Mouse (Mus musculus) hindlimb bud, embryonic 11.5 days (tissue): ENCODE measurements around the gene Ell2.

Experiments used
- DNase-seq: peaks from one replicate; pipeline ENCODE4 v3.0.0-alpha.2; 2012; ENCODE audit warnings: low read depth, low spot score; ENCODE audit errors: extremely low spot score

The Ell2 gene

DNA sequence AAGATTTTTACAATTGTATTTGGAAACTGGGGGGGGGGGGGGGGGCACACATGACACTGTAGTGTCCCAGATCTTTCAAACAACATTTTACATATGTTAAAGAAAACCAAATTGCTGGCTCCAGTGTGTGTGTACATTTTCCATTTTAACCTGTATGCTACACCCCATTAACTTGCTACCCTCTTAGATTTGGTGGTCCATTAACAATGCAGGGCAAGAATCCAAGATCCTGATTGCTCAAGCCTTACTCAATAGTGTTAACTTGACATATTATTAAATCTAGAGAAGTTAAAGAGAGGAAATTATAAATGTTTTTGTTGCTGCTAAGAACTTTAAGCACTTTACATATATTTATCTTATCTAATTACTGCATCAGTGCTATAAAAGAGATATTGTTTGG is 24.2 kb downstream of the Ell2 start:
- DNase-seq = no peak

DNA sequence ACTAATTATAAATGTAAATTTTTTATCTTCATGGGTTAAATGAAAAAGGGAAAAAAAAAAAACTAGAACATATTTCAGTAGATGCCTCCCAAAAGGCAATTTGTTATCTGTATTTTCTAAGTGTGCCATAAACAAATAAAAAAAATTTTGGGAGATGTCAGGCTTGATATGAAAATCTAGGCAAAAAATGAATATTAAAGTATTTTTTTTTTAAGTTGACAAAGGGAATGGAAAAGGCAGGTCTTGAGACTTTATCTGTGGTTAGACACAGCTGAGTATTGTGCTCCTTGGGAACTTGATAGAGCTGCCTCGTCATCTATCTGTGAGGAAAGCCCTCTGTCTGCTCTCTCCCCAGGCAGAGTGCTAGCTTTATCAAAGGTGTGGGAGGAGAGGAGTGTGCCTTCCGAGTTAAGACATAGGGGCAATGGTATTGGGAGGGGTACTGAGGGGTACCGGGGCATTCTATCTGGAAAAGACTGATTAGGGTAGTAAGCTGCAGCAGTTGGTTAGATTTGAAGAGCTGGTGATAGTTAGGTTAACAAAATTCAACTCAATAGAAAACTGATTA is 27.1 kb downstream of the Ell2 start:
- DNase-seq = no peak

DNA sequence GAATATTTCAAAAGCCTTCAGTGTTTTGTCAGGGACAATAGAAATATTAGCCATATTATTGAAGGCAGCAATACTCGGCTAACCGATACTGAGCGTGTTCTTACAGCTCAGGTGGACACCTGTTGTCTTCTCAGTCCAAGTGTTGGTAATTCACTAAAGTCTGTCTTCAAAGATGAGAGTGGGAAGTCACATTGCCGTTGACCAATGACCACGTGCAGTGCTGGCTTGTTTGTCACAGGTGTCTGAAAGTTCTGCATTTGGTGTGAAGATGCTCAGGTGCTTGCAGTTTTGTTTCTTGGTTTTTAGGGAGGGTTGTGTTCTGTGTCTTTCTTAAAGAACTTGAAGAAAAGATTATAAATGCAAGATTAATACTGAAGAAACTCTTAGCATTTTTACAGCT is 27.7 kb downstream of the Ell2 start:
- DNase-seq = no peak

DNA sequence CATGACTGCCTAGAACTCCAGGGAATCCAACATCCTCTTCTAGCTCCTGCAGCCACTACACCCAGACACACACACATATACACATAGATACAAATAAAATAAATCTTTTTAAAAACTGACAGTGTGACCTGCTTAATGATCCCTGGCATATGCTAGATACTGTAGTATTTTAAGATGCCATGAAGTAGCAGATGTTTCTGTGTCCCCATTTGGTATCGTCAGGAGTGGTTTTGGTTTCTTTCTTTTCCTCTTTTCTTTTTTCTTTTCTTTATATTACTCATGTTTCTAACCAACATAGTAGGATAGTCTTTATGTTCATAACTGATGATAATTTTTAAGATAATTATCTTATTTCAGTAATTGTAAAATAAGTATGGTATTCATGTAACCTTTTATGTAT is 29.0 kb downstream of the Ell2 start:
- DNase-seq = no peak

DNA sequence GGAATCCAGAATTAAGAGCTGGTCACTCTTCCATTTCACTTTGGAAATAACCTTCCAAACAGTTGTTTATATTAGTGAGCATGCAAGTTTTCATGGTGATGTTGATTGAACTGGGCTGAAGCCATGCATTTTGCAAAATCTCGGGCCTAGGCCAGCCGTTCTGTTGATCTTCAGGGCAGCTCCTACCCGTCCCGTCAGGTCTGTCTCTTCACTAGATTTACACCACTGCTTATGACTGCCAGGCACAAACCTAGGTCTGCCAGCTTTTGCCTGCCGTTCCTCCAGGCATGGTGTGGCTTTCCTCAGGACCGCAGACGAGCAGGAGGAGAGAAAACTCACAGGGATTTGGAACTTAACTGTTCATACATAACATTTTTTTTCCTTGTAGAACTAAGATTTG is 31.4 kb downstream of the Ell2 start:
- no peak for DNase-seq

DNA sequence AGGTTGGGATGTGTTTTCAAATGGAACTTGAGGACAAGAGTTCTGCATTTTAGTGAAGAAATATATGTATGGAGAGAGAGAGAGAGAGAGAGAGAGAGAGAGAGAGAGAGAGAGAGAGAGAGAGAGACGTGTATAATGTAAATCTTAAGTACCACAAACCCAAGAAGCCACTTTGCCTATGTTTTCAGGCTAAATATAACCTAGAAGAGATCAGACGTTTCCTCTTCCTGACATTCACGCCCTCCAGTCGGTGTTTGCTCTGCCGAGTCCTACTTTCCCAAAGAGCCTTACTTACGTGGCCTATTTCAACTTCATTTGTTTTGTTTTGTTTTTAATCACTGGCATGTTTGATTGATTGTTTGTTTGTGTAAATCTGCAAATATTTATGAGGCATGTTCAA is 32.0 kb downstream of the Ell2 start:
- no peak for DNase-seq

DNA sequence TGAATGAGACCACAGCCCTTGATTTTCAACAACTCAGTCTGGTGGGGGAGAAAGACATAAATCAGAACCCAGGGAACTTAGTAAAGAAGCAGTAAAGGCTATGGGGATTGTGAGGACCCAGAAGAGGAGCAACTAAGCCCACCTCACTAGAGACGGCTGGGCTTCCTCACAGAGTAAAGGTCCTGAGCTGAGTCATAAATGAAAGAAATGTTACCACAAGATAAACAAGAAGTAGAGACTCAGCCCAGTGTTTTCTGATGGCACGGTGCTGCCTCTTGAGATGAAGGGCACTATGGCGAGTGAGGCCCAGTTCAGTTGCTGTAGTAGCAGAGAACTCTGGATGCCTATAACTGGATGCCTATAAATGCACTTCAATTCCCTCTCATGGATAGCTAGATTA is 32.4 kb downstream of the Ell2 start:
- DNase-seq = no peak

DNA sequence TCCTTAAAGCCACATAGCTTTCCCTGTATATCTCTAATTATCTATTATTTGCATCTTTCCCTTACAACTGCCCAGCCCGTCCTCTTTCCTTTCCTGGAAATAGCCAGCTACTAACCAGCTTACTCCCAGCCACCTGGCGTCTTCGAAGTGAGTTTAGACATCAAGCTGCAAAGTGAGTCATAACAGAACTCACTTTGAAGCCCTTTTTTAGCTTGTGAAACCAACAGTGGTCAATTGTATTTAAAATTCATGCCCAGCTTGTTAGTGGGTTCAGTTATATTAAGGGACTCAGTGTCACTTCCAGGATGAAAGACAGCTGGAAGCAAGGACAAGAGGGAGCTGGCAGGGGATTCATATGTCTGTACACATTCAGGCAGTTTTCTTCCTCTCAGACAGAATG is 33.5 kb downstream of the Ell2 start:
- DNase-seq = no peak

DNA sequence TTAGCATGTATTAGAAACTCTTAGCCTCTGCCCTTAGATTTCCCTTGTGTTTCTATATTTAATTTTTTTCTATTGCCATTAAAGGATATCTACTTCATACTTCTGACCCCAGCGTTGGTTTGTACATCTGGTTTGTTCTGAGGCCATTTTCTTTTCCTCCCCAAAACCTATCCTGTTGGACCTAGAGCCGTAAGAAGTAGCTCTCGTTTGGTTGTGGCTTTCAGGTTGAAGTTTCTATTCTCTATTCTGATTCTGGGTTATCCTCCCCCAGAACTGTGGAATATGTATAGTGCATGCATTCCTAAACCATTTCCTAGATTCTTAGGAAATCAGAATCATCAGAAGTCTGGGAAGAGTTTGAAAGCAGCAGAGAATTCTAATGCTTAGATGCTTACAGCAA is 34.6 kb downstream of the Ell2 start:
- no peak for DNase-seq

DNA sequence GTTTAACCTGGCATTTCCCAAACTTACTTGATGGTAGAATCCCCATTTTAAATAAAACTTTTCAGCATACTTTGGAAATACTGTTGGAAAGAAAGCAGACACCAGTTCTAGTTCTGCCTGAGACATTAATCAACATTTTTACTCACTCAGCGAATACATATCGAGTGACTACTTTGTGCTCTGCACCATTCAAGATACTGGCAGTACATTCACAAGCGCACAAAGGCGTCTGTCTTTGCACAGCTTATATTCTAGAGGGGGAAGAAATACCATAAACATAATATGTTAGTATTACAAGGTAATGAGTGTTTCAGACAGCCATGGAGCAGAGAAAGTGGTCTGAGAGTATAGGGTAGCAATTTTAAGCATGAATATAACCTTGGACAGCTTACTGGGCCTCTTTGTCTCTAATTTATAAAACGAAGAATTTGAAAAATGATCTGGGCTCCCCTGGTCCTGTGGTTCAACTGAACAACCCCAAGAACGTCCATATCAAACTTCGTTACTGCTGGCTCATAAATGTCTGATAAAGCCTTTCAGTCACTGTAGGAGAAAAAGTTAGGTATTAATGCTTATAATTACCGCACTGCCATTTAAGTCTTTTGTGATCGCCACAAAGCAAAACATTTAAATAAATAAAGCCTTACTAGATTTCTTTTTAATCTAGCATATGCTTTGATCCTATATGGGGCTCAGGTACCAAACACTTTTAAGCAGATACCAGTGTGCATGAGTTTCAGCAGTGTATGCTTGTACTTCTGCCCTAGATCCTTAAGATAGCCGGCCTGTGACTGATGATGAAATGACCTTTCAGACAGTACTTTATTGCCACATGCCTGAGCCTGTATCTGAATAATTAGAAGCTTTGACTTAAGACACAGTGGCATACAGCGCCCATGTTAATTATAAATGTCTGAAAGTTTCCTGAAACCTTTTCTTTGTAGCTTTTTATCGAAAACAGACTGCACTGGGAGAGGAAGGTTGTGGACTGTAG is 35.5 kb downstream of the Ell2 start:
- DNase-seq = no peak

DNA sequence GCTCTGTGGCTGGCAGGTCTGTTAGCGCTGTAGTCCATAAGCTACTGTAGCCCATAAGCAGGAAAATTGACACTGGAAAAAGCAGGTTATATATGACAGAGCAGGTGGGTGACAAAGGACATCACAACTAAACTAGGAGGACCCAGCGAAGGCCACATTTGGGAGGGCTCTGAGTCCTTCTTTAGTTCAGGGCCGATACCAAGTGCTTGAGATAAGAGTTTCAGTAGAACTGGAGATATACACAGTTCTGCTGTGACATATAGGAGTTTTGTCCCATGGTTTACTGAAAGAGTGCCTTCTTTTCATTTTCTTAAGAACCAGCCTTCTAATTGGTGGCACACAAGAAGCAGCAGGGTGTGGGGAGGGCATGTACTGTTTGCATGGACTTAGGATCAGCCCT is 36.4 kb downstream of the Ell2 start:
- no peak for DNase-seq

DNA sequence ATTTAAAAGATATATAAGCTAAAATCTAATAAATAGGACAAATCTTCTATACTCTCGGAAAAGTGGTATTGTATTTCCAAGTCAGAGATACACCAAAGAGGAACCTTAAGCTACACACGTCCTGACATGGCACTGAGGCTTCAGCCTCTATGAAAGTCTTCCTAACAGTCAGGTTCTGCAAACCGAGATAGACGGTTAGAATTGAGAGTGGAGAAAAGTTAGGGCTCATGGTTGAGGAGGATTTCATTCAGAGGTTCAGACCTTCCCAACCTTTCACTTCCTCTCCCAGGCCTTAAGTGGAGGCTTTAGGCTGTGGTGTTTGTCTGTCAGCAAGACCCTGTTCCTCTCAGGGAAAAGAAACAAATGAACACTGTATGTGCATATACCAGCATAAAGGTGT is 37.5 kb downstream of the Ell2 start:
- no peak for DNase-seq

DNA sequence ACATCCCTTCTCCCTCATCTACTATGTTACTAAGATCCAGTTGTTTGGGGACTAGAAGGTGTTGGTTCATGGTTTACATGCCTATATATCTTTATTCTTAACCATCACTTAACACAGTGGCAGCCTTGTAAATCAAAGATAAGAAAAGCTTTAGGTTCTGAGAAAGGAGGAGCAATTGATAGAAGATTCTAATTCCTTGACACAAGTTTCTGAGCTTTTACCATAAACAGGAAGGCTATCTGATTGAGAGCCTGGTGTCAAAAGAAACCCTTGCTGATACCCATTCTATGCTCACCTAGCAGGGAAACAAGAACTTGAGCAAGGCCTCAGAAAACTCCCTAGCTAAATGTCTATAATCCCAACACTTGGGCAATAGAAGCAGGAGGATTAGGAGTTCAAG is 38.8 kb downstream of the Ell2 start:
- no peak for DNase-seq

DNA sequence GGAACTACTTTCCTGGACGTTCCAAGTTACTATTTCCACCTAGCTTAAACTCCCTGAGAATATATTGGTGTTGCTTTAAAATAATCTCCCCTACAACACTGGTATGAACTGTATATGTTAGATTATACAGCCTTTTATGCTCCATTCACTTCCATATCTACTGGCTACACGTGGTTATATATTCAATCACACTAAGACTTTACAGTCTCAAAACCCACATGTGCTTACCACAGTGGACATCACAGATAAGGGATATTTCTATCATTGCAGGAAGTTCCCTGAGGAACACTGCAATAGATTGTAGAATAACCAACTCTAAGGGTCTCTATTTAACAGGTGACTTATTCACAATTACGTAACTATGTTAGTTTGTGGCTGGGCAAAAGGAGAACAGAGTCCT is 40.7 kb downstream of the Ell2 start:
- DNase-seq = no peak

DNA sequence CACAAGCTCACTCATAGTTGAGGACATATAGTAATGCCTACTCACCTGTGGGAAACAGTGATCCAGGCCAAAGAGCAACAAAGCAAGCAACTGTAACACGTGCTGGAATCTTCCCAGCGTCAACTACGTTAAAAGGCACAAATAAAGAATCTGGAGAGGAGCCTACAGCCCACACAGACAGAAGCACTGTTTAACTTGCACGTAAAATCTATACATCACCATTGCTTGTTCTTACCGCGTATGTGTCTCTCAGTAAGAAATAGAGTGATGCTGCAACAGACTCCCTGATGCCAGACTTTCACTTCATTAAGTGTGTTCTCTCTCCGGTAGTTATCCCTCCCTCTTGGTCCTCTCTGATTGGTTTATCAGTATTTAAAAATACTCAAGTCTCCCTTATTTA is 42.1 kb downstream of the Ell2 start:
- no peak for DNase-seq

DNA sequence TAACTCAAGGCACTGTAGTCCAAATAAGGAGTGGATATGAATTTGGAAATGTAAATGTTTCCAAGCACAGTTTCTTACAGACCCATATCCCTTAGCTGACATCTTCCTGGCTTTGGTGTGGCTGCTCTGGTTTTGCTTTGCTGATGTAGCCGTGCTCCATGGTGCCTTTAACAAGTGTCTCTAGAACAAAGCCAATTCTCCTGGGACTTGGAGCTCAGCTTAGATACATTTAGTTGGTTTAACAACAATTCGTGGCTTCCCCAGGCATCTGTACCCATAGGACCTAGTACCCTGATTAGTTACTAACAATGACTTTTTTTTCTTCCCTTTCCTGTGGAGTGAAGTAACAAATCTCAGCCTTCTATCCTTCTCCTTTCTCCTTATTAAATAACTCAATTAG is 44.2 kb downstream of the Ell2 start:
- DNase-seq = no peak

DNA sequence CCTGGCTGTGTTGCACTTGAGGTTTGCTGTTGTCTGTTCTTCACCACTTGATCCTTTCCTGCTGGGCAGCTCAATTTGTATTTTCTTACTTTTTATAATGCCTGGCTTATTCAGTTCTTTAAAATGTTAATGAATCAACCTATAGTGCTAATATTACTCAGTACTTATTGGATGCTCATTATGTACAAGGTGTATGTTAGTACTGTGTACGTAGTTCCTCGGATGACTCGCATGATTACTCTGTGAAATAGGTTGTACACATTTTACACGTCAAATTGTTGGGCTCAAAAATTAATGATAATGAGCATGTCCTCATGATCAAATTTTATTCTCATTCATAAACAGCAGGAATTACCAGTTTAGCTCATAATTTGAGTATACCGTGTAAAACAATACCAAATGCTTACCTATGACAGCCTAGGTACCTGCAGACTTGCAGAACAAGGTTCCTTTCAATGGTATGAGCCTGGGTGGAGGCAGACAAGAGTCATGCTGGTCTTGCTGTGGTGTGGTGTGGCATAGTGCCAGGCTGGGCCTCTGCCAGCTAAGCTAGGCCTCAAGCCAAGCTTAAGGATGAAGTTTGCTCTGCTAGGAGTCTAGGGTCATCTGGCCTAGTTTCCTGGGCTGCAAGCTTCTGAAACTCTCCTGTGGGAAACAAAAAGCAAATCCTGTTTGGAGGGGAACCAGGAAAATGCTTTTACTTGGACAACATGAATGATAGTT is 45.8 kb downstream of the Ell2 start:
- DNase-seq = no peak

DNA sequence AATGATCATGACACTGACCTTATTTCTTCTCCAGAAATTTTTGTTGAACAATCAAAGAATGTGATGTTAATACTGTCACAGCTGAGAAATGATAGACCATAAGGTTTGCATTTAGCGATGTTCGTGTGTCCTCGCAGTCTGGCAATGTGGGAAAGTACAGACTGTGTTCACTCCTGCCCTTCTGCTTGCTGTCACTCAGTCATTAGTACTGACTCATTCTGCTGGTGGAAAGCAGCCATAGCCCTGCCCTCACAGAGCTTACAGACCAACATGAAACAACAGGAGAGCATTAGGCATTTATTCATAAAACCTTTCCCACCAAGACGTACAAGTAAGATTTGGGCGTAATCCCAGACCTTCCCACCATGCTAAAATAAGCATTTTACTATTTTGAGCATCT is 47.8 kb downstream of the Ell2 start:
- DNase-seq = no peak

DNA sequence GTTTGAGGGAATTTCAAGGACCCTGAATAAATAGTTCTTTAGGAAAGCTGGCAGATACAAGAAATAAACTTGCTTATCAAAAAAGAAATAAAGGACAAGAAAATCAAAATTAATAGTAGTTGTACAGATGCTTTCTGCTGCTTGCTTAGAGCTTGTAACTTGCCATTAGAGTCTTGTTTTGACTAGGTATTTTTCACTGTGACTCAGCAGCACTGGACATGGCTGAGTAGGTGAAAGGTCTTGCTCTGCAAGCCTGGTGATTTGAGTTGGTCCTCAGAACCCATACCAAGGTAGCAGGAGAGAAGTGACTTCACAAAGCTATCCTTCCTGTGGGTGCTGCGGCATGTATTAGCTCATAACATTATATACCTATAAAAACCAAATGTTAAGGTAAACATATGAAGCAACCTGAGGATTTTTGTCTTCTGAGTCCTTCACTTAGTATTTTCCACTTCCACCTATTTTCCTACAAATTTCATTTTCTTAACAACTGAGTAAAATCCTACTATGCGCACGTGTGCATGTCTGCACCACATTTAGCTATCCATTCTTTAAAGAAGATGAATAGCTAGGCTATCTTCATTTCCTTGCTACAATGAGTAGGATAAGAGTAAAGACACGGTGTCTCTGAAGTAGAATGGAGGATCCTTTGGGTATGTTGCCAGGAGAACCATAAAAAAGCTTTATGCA is 54.4 kb downstream of the Ell2 start:
- no peak for DNase-seq

DNA sequence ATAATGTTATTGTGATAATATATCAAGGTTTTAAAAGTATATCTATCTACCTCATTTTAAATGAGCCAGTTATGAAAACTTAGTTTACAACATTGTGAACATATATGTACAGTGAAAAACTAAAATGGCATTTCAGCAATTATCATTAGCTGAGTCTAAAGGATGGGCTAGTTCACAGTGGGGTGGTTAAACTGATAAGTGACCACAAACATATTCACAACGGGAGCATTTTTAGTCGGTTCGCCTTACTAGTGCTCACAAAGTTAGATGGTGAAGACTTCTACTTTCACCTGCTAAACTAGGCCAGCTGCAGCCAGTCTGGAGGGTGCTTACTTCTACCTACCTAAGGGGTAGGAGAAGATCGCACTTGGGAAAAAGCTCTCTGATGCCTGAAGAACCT is 56.2 kb downstream of the Ell2 start:
- DNase-seq = no peak

DNA sequence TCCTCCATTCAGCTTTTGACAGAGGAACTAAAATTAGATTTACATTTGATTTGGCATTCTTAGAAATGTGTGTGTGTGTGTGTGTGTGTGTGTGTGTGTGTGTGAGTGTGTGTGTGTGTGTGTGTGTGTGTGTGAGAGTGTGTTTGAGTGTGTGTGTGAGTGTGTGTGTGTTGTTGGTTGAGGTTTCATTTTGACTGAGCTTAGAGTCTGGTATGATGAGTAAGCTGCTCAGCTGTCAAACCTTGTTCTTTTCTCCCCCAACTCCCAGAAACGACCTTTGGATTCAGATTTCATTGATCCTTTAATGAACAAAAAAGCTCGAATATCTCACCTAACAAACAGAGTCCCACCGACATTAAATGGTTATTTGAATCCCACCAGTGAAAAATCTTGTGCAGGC is 56.7 kb downstream of the Ell2 start:
- DNase-seq = no peak
